Mouse (Mus musculus): ENCODE results near the gene Skap1.

DNA sequence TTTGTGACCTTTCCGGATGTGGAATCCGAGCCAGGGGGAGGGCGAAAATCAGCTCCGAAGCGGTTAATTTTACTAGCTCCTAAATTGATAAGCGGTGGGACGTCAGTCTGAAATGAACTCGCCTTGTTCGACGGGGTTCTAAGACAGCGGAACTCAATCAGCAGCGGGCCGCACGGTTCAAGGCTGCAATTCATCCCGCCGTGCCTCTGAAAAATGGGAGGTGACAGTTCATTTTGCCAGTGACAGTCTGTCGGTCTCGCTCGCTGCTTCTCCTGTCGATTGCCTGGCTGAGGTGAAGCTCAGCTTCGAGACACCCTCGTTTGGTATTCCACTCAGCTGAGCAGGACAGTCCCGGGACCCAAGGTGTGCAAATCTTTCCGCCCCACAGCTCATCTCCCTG lies 16.5 kb upstream of the Skap1 start:
- no peak for TF ChIP-seq GATA1 (IDR thresholded peaks at IDR 0.05; ENCODE audit: borderline replicate concordance, low read length)
- no peak for TF ChIP-seq FLI1 (IDR thresholded peaks at IDR 0.05; ENCODE audit: low read length)

All from megakaryocyte, embryonic 14.5 days (primary cell).